Mouse (Mus musculus): Measurements from ENCODE around the gene Rfng. TPM values are rescaled to one million over a fixed set of nuclear protein-coding genes. Genes with fewer than 3 reads are reported as not detected.

Rfng gene
- total RNA-seq, 2 experiments from 2014 or later: 12.3 to 13.9 TPM

GRCm38 (mm10) chr11:120731858-120732680 lies 51.9 kb downstream of the Rfng start, which contains the start of gene Cbr2:
Gene Cbr2, minus strand, starts transcription at chr11:120732114.
- intact Hi-C loops (cut with DNase I): no loop called here
- no peak for DNase-seq (ENCODE audit: low spot score)

GRCm38 (mm10) chr11:120731395-120731794 lies 52.6 kb downstream of the Rfng start:
- intact Hi-C loops (cut with DNase I): no loop called here
- no peak for DNase-seq (ENCODE audit: low spot score)

Other genes starting within 250 kb of the Rfng start
- 10 to 100 TPM; 44.1 to 46.9 TPM for gene Mcrip1, start 234.5 kb downstream of the Rfng start, total RNA-seq (2021)
- not detected for gene Ppp1r27, start 233.1 kb downstream of the Rfng start, total RNA-seq (2021)
- 100 to 1,000 TPM; 228 to 255 TPM for gene P4hb, start 211.0 kb downstream of the Rfng start, total RNA-seq (2021)
- 100 to 1,000 TPM; 142 to 158 TPM for gene Arhgdia, start 202.6 kb downstream of the Rfng start, total RNA-seq (2021)
- 10 to 100 TPM; 49.3 to 52.6 TPM for gene Alyref, start 185.8 kb downstream of the Rfng start, total RNA-seq (2021)
- gene Anapc11, start 185.8 kb downstream of the Rfng start, total RNA-seq (2021): 10 to 100 TPM; 82.6 to 90.3 TPM
- gene Npb, start 175.7 kb downstream of the Rfng start, total RNA-seq (2021): not detected
- 10 to 100 TPM; 54.2 to 59.3 TPM for gene Pcyt2, start 166.3 kb downstream of the Rfng start, total RNA-seq (2021)
- 1 to 10 TPM; 7.7 to 8.3 TPM for gene Sirt7, start 159.0 kb downstream of the Rfng start, total RNA-seq (2021)
- 10 to 100 TPM; 38.7 to 42.1 TPM for gene Mafg, start 150.6 kb downstream of the Rfng start, total RNA-seq (2021)
- gene Pycr1, start 140.4 kb downstream of the Rfng start, total RNA-seq (2021): 1 to 10 TPM; 1.6 to 2.3 TPM
- gene Myadml2, start 136.0 kb downstream of the Rfng start, total RNA-seq (2021): 10 to 100 TPM; 78.3 to 78.8 TPM
- gene Notum, start 123.0 kb downstream of the Rfng start, total RNA-seq (2021): under 1 TPM in 1 of 2 experiments, not detected in 1; 0.20 TPM
- gene Aspscr1, start 111.2 kb downstream of the Rfng start, total RNA-seq (2021): 10 to 100 TPM; 33.0 to 33.9 TPM
- 10 to 100 TPM; 31.2 to 35.7 TPM for gene Cenpx, start 70.5 kb downstream of the Rfng start, total RNA-seq (2021)
- 1 to 10 TPM; 5.6 to 6.2 TPM for gene Lrrc45, start 70.3 kb downstream of the Rfng start, total RNA-seq (2021)
- 1 to 10 TPM; 1.2 to 1.8 TPM for gene Rac3, start 62.7 kb downstream of the Rfng start, total RNA-seq (2021)
- 1 to 10 TPM; 6.8 to 7.5 TPM for gene Dcxr, start 56.9 kb downstream of the Rfng start, total RNA-seq (2021)
- 10 to 100 TPM; 16.7 to 22.1 TPM for gene Cbr2, start 52.1 kb downstream of the Rfng start, total RNA-seq (2021)
- gene Hmga1b, start 21.4 kb downstream of the Rfng start, total RNA-seq (2021): 10 to 100 TPM; 21.2 to 40.2 TPM
- 10 to 100 TPM; 52.2 to 57.0 TPM for gene Gps1, start 65 bp upstream of the Rfng start, total RNA-seq (2021)
- 10 to 100 TPM; 26.8 to 27.8 TPM for gene Dus1l, start 12.2 kb upstream of the Rfng start, total RNA-seq (2021)
- 10 to 100 TPM; 29.8 to 52.8 TPM for gene Fasn, start 40.3 kb upstream of the Rfng start, total RNA-seq (2021)
- 1 to 10 TPM; 1.2 to 1.3 TPM for gene Ccdc57, start 148.7 kb upstream of the Rfng start, total RNA-seq (2021)
- 1 to 10 TPM in 1 of 2 experiments, under 1 TPM in 1; 0.87 to 2.1 TPM for gene Slc16a3, start 164.3 kb upstream of the Rfng start, total RNA-seq (2021)
- gene Csnk1d, start 207.1 kb upstream of the Rfng start, total RNA-seq (2021): 10 to 100 TPM; 50.7 to 56.5 TPM

Measured in heart, postnatal 25 days (tissue).